Mouse (Mus musculus) kidney, adult 9 months (tissue): ENCODE data around the gene Kcnj9.

Source experiments
- DNase-seq: peaks from one replicate; pipeline ENCODE4 v3.0.0; 2022

Kcnj9 gene

DNA sequence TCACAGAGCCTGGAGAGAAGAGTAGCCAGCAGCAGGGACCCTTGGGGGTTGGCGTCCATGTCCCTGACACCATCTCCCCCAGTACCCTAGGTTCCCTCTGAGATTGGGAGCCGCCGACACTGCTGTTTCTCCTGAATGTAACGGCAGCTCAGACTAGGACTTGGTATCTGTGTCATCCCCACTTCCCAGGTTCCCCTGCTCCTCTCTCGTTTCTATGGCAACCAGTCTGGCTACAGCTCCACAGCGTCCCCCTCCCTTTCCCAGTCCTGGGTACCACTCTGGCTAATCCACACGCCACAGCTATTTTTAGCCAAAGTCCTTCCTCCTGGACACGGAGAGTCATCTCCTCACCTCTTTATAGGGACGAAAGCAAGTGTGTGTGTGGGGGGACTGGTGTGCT, at the start of gene Kcnj9:
Gene Kcnj9, minus strand, starts transcription at position 188 of the 400 bp plus-strand sequence.
- no peak for DNase-seq

DNA sequence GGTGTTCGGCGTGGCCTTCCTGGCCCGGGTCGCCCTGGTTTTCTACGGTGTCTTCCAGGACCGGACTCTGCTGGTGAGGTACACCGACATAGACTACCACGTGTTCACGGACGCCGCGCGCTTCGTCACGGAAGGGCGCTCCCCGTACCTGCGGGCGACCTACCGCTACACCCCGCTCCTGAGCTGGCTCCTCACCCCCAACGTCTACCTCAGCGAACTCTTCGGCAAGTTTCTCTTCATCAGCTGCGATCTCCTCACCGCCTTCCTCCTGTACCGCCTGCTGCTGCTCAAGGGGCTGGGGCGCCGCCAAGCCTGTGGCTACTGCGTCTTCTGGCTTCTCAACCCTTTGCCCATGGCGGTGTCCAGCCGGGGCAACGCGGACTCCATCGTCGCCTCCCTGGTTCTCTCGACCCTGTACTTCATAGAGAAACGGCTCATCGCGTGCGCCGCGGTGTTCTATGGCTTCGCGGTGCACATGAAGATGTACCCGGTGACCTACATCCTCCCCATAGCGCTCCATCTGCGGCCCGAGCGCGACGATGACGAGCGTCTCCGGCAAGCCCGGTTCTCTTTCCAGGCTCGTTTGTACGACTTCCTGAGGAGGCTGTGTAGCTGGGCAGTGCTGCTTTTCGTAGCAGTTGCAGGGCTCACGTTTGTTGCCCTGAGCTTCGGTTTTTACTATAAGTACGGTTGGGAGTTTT, 47.8 kb upstream of the Kcnj9 start:
- DNase-seq, result peak; percentile 24

GRCm38 (mm10) chr1:172376198-172376667, 47.1 kb upstream of the Kcnj9 start, which contains the start of gene Pigm:
Pigm (plus strand) TSS chr1:172376546.
- DNase-seq, result peak; percentile 99

DNA sequence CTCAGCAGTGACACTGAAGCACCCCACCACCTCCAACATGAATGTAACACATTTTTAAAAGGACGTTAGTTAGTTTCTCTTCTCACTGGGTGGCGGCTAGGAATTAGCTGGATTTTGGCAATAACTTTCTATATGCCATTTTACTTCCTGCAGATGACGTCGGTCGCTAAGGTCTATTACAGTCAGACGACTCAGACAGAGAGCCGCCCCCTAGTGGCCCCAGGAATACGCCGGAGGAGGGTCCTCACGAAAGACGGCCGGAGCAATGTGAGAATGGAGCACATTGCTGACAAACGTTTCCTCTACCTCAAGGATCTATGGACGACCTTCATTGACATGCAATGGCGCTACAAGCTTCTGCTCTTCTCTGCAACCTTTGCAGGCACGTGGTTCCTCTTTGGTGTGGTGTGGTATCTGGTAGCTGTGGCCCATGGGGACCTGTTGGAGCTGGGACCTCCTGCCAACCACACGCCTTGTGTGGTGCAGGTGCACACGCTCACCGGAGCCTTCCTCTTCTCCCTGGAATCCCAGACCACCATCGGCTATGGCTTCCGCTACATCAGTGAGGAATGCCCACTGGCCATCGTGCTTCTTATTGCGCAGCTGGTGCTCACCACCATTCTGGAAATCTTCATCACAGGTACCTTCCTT, 39.8 kb upstream of the Kcnj9 start:
- DNase-seq, result no peak

GRCm38 (mm10) chr1:172364684-172365083, 35.6 kb upstream of the Kcnj9 start:
- DNase-seq, result peak; percentile 70

- no peak for DNase-seq
Measured at GRCm38 (mm10) chr1:172358341-172358740, 29.2 kb upstream of the Kcnj9 start.

GRCm38 (mm10) chr1:172357550-172357949, 28.4 kb upstream of the Kcnj9 start:
- DNase-seq, result peak; percentile 57

DNA sequence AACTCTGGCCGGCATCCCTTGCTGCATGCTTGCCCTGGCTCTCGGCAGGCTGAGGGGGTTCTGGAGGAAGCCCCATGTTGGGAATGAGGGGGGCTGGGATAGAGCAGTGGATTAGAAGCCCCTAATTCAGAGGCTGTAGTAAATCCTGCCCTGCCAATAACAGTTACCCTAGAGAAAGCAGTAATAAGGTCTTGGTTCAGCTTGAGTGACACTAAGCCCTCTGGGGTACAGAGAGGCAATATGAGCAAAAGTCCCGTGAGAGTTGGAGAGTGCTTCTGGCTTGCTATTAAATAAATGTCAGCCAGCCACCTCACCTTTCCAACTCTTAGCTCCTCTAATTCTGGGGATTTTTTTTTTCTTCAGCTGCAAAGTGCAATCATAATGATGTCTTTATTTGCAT, 26.2 kb upstream of the Kcnj9 start:
- DNase-seq, result no peak

GRCm38 (mm10) chr1:172352453-172352852, 23.3 kb upstream of the Kcnj9 start:
- no peak for DNase-seq

DNA sequence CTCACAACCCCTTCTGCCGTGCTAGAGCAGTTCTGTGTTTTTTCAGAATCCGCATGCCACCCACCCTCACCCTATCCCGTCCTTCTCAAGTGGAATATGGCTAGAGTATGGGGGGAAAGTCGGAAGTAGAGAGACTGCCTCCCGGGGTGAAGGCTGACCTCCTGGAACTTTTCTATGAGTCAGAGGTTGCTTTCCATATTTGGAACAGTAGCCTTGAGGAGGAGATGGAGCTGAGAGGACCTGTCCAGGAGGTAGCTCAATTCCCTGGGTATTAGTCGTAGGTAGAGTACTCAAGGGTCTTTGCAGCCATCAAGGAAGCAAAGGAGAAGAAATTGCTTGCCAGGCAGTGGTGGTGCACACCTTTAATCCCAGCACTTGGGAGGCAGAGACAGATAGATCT, 22.9 kb upstream of the Kcnj9 start:
- DNase-seq, result no peak

DNA sequence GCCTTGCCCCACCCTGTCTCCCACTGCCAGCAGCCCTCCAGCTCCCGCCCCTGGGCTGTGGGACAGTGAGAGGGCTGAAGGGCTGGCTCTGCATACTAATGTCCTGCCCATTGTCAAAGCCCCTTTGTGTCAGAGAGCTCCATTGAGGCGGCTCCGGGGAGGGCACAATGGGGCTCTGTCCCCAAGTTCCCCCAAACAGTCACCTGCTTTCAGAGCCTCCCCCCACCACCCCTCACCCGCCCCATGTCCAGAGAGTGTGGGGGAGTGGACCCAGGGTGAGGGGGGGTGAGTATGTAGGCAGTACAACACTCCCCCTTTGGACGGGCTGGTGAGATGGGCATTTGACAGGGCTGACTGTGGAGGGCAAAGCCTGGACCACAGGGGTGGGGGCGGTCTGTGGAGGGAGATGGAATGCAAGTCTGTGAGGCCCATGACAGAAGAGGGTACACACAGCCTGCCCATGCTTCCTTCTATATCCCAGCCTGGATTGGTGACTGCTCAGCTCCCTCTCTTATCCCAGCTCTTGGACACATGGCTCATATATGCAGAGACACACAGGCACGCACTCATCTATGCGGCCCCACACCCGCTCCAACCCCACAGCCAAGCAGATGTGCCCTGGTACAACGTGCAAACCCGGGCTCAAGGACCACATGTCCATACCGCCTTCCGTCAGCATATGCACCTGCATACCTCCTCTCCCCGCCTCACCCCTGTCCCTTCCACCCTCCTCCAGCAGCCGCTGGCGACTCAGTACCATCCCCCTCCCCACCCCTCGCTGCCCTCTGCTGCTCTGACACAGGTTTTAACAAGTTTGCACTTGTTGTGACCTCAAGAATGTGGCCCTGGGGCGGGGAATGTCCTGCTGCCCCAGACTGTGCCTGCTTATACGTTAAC, 21.0 kb upstream of the Kcnj9 start:
- peak; percentile 89 for DNase-seq

DNA sequence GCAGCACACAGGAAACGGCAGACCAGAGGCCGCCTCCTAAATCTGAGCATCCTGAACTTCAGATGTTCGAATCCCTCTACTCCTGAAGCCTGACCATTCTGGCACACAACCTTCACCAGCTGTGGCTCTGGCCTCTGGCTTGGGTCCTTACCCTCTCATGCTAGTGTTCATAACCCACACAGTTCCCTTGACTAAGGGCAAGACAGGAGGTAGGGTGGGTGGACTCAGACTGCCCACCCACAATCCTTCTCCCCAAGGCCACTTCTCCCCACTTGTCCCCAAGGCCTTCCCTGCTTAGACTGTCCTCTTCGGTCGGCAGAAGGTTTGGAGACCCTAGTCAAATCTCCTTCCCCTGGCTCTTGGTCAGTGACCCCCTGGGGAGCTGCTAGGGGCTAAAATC, 20.4 kb upstream of the Kcnj9 start:
- no peak for DNase-seq

DNA sequence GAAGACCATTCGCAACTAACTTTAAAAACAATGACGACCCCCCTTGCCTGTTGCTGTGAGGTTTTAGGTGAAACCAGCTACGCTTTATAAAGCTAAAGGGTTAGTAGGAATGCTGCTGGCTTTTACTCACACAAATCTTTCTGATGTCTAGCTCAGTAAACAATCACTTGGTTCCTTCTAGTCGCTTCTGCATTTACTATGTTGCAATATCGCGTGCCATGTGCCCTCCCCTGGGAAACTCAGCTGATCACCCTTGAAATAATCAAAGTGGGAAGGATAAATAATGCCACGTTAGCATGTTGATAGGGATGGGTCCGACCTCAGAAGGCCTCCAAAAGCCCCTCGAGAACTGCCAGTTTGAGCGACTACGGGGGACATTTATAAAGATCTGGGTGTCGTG, 18.3 kb upstream of the Kcnj9 start:
- no peak for DNase-seq

DNA sequence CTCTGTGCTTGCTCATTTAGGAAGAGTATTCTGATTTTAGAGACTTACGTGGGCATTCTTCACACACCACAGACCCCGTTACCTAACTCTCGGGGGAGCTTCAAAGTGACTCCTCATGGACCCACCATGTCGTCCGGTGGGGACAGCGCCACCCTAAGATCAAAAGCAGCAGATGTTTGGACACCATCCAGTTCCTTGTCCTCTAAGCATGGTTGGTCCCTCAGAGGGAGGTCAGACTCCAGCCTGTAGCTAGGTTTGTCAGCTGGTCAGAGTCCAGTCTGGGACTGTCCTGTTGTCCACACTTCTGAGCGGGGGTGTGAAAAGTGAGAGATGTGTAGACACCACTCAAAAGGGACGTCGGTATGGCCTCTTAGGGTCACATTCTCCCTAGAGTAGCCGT, 17.6 kb upstream of the Kcnj9 start:
- DNase-seq, result peak; percentile 63

GRCm38 (mm10) chr1:172344820-172345219, 15.7 kb upstream of the Kcnj9 start:
- no peak for DNase-seq

GRCm38 (mm10) chr1:172343914-172344313, 14.8 kb upstream of the Kcnj9 start:
- DNase-seq, result no peak

GRCm38 (mm10) chr1:172342729-172343128, 13.6 kb upstream of the Kcnj9 start:
- no peak for DNase-seq

GRCm38 (mm10) chr1:172341386-172341785, 12.3 kb upstream of the Kcnj9 start:
- no peak for DNase-seq

DNA sequence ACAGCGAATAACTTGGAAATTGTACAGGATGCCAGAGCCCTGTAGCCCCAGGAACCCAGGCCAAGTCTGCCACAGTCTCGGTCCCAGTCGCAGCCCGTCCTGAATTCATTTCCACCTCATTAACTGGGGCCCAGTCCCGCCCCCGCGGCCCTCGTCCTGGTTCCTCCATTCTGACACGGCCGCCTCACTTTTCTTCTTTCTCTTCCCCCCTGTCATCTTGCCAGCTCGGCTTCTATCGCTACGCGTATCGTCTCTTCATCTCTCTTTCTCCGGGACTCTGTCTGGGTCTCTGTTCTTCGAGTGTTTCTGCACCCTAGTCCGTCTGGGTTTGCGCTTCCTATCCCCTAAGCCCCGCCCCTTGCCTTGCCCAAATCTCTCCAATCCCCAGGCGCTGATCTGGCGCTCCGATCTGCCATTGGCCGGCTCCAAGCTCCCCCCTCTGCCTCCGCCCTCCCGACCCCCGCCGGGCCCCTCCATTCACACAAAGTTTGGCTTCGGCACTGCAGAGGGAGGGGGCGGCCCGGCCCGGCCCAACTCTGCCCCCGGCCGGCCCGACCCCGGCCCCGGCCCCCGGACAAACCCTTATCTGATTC, 11.7 kb upstream of the Kcnj9 start, which contains the start of gene Kcnj10:
Gene Kcnj10, plus strand, starts transcription at position 482 of the 593 bp plus-strand sequence.
- DNase-seq, result peak; percentile 71

DNA sequence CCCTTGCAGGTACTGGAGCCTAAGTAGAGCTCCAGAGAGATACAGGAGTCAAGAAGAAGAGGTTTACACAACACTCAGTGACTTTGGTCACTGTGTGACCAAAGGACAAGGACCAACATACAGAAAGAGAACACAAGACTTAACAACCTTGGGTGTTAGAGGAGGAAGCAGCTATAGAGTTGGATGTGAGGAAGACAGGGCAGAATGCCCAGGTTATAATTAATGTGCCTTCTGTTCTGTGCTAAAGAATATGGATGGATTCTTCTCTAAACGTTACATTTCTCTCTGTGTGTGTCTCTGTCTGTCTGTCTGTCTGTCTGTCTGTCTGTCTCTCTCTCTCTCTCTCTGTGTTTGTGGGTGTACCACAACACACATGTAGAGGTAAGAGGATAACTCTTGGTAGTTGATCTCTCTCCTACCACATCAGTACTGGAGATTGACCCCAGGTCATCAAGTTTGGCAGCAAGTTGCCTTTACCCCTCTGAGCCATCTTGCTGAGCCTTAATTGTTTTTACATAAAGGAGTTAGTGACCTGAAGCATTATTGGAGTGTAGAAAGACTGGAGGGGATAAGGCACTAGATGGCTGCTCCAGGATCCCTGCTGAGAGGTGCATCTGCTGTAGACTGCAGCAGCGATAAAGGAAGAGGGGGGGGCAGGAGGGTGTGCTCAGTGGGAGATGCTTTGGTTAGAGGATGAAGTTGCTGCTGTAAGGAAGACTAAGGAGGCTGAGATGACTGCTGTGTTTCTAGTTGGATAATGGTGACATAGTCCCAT, 8.5 kb upstream of the Kcnj9 start:
- DNase-seq, result no peak

DNA sequence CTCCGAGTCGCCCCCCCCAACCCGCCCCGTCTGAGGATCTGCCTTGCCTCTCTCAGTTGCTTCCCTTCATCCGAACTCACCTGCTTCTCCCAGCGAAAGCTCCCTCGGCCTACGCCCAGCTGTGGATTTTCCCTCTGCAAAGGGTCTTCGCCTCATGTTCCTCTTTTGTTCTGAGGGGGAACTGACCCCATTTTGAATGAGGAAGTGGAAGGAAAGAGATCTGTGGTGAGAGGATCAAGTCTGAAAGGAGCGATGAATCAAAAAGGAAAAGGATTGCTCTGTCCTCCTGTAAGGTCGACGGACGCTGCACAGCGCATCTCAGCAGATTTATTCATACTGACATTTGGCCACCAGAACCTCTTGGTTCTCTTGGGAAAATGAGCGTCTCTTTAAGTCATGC, 6.7 kb upstream of the Kcnj9 start:
- DNase-seq, result no peak

DNA sequence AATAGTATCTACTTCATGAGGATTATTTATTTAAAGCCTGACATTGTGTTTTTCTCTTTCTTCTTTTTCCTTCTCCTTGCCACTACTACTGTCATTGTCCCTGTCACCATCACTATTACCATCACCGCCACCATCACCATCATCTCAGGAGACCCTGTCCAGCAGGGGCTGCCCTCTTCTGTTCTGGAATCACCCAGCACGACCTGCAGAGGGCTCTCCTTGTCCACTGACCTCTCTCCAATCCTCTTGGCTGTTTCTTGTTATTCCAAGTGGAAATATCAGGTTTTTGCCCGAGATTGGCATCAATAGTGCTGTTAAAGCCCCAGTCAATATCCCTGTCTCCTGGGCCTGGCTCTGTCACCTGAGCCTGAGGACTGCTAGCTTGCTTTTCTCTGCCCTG, 4.4 kb upstream of the Kcnj9 start:
- DNase-seq, result no peak
